Mouse (Mus musculus): ENCODE measurements around the gene Art1. TPM values are rescaled to one million over a fixed set of nuclear protein-coding genes. Genes with fewer than 3 reads are reported as not detected.

The Art1 gene
- polyA plus RNA-seq (2012; rRNA removed), result 0.13 and 0.15 TPM in 2 replicates

DNA sequence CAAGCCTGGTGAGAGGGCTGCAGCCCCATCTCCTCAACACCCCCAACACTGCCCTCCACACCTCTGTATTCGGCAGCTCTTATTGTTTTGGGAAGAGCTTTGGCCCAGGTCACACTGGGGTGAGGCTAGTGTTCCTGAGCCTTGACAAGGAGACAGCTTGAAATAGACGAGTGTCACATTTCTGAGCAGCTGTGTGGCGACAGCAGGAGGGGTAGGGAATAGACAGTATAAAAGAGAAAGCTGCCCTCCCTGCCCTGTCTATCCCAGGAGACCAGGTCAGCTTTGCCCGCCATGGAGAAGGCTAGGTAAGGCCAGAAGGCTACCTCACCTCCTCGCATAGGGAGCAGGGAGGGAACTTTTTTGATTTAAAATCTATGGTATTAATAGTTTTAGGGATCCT, at the start of gene Art1:
Art1 (plus strand) TSS at position 257 of the 400 bp plus-strand sequence.
- Histone ChIP-seq H3K27me3 (ENCODE audit: control insufficient read depth, insufficient read depth, low read length) (no peaks in the 10 kb centered on the region), H3K4me1 (ENCODE audit: control insufficient read depth, insufficient read depth, insufficient read length) (peaks cover 8% of the 10 kb centered on the region; the same call in 1 of the 2 replicates), H3K4me3 (ENCODE audit: extremely low read depth, insufficient read depth, insufficient read length) (no peak within 1 kb of the TSS), H3K36me3 (ENCODE audit: control insufficient read depth, insufficient read depth, low read length) (no peaks in the 10 kb centered on the region), H3K27ac (ENCODE audit: insufficient read depth, low read length) (no peak within 1 kb of the TSS)
- no peak for DNase-seq (ENCODE audit: low read depth in 1 of 2, low spot score in 2 of 2)
- 82% methylated on average over 5 of the region's 5 CpGs for WGBS
- TF ChIP-seq CTCF (IDR thresholded peaks at IDR 0.05; ENCODE audit: extremely low read depth, insufficient read depth, insufficient read length, insufficient replicate concordance) (no peak), POLR2A (IDR thresholded peaks at IDR 0.05; ENCODE audit: low read depth, low read length) (no peak)

DNA sequence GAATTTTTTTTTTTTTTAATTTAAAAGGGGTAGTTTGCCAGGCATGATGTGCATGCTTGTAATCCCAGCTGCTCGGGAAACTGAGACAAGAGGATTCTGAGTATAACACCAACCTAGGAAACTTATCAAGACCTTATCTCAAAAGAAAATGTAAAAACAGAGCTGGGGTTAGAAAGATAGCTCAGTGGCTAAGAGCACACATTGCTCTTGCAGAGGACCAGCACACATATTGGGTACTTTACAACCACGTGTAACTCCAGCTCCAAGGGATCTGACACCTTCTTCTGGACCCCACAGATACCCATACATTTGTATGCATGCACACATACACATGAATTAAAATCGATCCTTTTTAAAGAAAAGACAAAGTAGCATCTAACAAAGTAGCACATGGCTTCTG, 40.2 kb upstream of the Art1 start:
- Histone ChIP-seq H3K36me3 (ENCODE audit: control insufficient read depth, insufficient read depth, low read length) (peaks cover 2% of the 10 kb centered on the region), H3K27ac (ENCODE audit: insufficient read depth, low read length) (no peak overlapping the region), H3K27me3 (ENCODE audit: control insufficient read depth, insufficient read depth, low read length) (no peaks in the 10 kb centered on the region), H3K4me3 (ENCODE audit: extremely low read depth, insufficient read depth, insufficient read length) (no peak overlapping the region), H3K4me1 (ENCODE audit: control insufficient read depth, insufficient read depth, insufficient read length) (no peaks in the 10 kb centered on the region; the same call in 1 of the 2 replicates)
- WGBS, result 80% methylated on average over 3 of the region's 3 CpGs
- DNase-seq (ENCODE audit: low read depth in 1 of 2, low spot score in 2 of 2), result no peak
- no peak for TF ChIP-seq CTCF (IDR thresholded peaks at IDR 0.05; ENCODE audit: extremely low read depth, insufficient read depth, insufficient read length, insufficient replicate concordance)
- TF ChIP-seq POLR2A (IDR thresholded peaks at IDR 0.05; ENCODE audit: low read depth, low read length), result no peak

DNA sequence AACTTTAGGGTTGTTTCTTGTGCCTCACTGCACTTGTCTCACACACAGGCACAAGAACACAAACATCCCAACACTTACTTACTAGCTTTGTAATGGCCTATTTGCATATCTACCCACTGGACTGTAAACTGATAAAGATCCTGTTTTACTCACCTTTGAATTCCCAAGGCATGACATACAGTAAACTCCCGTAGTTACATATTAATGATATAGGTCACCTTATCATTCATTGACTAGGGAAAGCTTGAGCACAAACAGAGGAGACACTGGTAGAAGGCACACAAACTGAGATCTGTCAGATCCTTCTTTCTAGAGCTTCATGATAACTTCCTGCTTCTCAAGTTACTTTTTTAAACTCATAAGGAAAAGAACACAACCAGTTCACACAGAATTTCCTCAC, 39.3 kb upstream of the Art1 start:
- H3K4me1 ChIP-seq (ENCODE audit: control insufficient read depth, insufficient read depth, insufficient read length), result no peaks in the 10 kb centered on the region; the same call in 1 of the 2 replicates
- no peak overlapping the region for H3K27ac ChIP-seq (ENCODE audit: insufficient read depth, low read length)
- 90% methylated on average over 1 of the region's 1 CpGs for WGBS
- H3K36me3 ChIP-seq (ENCODE audit: control insufficient read depth, insufficient read depth, low read length), result peaks cover 2% of the 10 kb centered on the region
- H3K4me3 ChIP-seq (ENCODE audit: extremely low read depth, insufficient read depth, insufficient read length), result no peak overlapping the region
- no peak for TF ChIP-seq CTCF (IDR thresholded peaks at IDR 0.05; ENCODE audit: extremely low read depth, insufficient read depth, insufficient read length, insufficient replicate concordance)
- no peak for TF ChIP-seq POLR2A (IDR thresholded peaks at IDR 0.05; ENCODE audit: low read depth, low read length)
- H3K27me3 ChIP-seq (ENCODE audit: control insufficient read depth, insufficient read depth, low read length), result no peaks in the 10 kb centered on the region
- no peak for DNase-seq (ENCODE audit: low read depth in 1 of 2, low spot score in 2 of 2)

DNA sequence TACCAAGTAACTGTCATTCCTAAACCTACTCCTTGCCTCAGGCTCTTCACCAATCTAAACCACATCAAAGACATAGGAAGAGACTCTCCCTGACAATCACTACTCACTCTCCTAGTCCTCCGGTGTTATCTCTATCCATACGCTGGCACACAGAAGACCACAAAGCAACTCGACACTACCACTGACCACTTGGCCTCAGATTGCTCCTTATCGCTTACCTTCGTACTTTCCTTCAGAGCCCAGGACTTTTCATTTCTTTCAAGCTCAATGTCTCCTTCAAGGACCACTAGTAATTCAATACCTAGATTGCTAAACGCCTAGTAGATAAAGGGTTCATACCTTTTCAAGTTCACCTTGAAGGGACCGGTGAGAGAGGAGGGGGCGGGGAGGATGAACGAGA, 37.7 kb upstream of the Art1 start:
- H3K4me1 ChIP-seq (ENCODE audit: control insufficient read depth, insufficient read depth, insufficient read length), result no peaks in the 10 kb centered on the region; the same call in 1 of the 2 replicates
- H3K4me3 ChIP-seq (ENCODE audit: extremely low read depth, insufficient read depth, insufficient read length), result no peak overlapping the region; the same call in 1 of the 2 replicates
- DNase-seq (ENCODE audit: low read depth in 1 of 2, low spot score in 2 of 2), result no peak
- TF ChIP-seq POLR2A (IDR thresholded peaks at IDR 0.05; ENCODE audit: low read depth, low read length), result no peak
- no peak for TF ChIP-seq CTCF (IDR thresholded peaks at IDR 0.05; ENCODE audit: extremely low read depth, insufficient read depth, insufficient read length, insufficient replicate concordance)
- no peaks in the 10 kb centered on the region for H3K27me3 ChIP-seq (ENCODE audit: control insufficient read depth, insufficient read depth, low read length)
- peaks cover 2% of the 10 kb centered on the region for H3K36me3 ChIP-seq (ENCODE audit: control insufficient read depth, insufficient read depth, low read length)
- H3K27ac ChIP-seq (ENCODE audit: insufficient read depth, low read length), result no peak overlapping the region
- 81% methylated on average over 9 of the region's 9 CpGs for WGBS

DNA sequence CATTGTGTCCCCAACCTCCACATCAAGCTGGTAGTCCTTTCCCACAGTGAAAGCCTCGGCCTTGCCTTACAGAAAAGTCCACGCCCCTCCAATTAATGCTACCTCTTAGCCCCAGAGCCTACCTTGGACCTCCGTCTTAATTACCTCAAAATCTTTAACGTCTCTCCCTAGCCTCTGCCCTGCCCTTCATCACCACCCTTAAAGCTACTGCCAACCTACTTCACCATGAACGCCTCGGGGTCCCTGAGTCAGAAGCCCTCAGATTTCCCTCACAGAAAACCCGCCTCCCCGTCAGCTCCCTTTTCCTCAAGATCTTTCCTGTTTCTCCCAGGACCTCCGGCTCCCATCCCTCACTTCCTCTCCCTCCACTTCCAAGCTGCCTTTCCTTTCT, 36.9 kb upstream of the Art1 start:
- Histone ChIP-seq H3K36me3 (ENCODE audit: control insufficient read depth, insufficient read depth, low read length) (no peaks in the 10 kb centered on the region), H3K4me1 (ENCODE audit: control insufficient read depth, insufficient read depth, insufficient read length) (no peaks in the 10 kb centered on the region; the same call in 1 of the 2 replicates), H3K4me3 (ENCODE audit: extremely low read depth, insufficient read depth, insufficient read length) (peak overlapping the region; percentile 72), H3K27ac (ENCODE audit: insufficient read depth, low read length) (peak overlapping the region; percentile 78), H3K27me3 (ENCODE audit: control insufficient read depth, insufficient read depth, low read length) (no peaks in the 10 kb centered on the region)
- no peak for DNase-seq (ENCODE audit: low read depth in 1 of 2, low spot score in 2 of 2)
- WGBS, result 1% methylated on average over 9 of the region's 9 CpGs
- TF ChIP-seq CTCF (IDR thresholded peaks at IDR 0.05; ENCODE audit: extremely low read depth, insufficient read depth, insufficient read length, insufficient replicate concordance) (no peak), POLR2A (IDR thresholded peaks at IDR 0.05; ENCODE audit: low read depth, low read length) (no peak)

DNA sequence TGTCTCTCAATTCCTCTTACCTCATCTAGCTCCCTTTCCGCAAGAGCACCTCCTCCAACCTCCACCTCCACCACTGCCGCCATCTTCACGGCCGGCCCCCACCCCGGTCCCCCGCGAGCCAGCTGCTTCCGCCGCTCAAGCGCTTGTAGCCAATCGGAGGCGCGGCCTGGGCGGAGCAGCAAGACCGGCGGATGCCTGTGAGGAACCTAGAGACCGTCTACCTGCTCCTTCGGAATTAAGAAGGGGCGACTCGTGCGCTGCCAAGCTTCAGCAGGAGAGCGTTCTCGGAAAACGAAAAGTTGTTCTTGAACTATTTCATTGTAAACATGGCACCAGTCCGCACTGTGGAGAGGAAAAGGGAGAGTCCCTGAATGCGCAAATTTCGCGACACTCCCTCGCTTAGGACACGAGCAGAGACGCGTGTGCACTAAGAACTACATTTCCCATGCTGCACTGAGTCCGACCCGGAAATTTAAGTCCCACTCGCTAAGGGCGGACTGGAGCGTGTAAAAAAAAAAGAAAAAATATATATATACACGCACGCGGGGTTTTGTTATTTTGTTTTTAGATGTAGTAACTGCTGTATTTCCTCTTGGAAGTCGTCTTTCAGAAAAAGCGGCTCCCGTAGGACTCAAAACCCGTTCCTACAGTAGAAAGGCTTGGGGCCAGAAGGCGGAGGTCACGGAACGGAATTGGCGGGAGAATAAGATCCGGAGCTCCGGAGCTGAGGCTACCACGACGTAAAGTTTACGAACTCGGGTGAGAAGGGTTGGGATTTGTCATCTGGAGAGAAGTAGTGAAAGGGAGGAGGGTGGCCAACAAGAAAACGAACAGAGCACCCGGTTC, 36.3 kb upstream of the Art1 start, which contains the start of the genes Rnf121, Xndc1 and Xntrpc:
Rnf121 (minus strand) TSS at position 424 of the 846 bp plus-strand sequence.
Xndc1 (plus strand) TSS at position 466 of the 846 bp plus-strand sequence.
Xntrpc (plus strand) TSS at position 668 of the 846 bp plus-strand sequence.
- Histone ChIP-seq H3K27ac (ENCODE audit: insufficient read depth, low read length) (peak within 1 kb of the TSS; percentile 78), H3K36me3 (ENCODE audit: control insufficient read depth, insufficient read depth, low read length) (no peaks in the 10 kb centered on the region), H3K27me3 (ENCODE audit: control insufficient read depth, insufficient read depth, low read length) (no peaks in the 10 kb centered on the region), H3K4me3 (ENCODE audit: extremely low read depth, insufficient read depth, insufficient read length) (peak within 1 kb of the TSS; percentile 72), H3K4me1 (ENCODE audit: control insufficient read depth, insufficient read depth, insufficient read length) (no peaks in the 10 kb centered on the region; the same call in 1 of the 2 replicates)
- peak; percentile 29 for TF ChIP-seq POLR2A (IDR thresholded peaks at IDR 0.05; ENCODE audit: low read depth, low read length)
- no peak for TF ChIP-seq CTCF (IDR thresholded peaks at IDR 0.05; ENCODE audit: extremely low read depth, insufficient read depth, insufficient read length, insufficient replicate concordance)
- WGBS, result under 1% methylated on average over 56 of the region's 56 CpGs
- DNase-seq (ENCODE audit: low read depth in 1 of 2, low spot score in 2 of 2), result peak; percentile 83 to 90
